Mouse (Mus musculus) embryonic facial prominence, embryonic 10.5 days (tissue): ENCODE results near the gene Coq8a. TPM values are rescaled to one million over a fixed set of nuclear protein-coding genes. Genes with fewer than 3 reads are reported as not detected.

ENCODE experiments used
- DNase-seq: peaks from one replicate; pipeline ENCODE4 v3.0.0-alpha.2; 2017; ENCODE audit warnings: low spot score
- H3K27ac ChIP-seq: fragments of 300-500 bp; sonication (generic); replicated peaks from 2 replicates; pipeline ENCODE4 v1.5.1; 2016; ENCODE audit warnings: mild to moderate bottlenecking
- H3K27me3 ChIP-seq: fragments of 300-500 bp; sonication (generic); replicated peaks from 2 replicates; pipeline ENCODE4 v1.6.1; 2016; ENCODE audit warnings: low read depth, mild to moderate bottlenecking; ENCODE audit not compliant: poor library complexity, severe bottlenecking
- H3K36me3 ChIP-seq: fragments of 300-500 bp; sonication (generic); replicated peaks from 2 replicates; pipeline ENCODE4 v1.6.1; 2016; ENCODE audit warnings: mild to moderate bottlenecking, moderate library complexity
- H3K4me1 ChIP-seq: fragments of 300-500 bp; sonication (generic); 2 replicates; pipeline ENCODE4 v1.6.1; 2016
- H3K4me3 ChIP-seq: fragments of 300-500 bp; sonication (generic); 2 replicates; pipeline ENCODE4 v1.5.1; 2016; ENCODE audit warnings: mild to moderate bottlenecking, moderate library complexity
- H3K9me3 ChIP-seq: fragments of 300-500 bp; sonication (generic); 2 replicates; pipeline ENCODE4 v1.6.1; 2016; ENCODE audit warnings: mild to moderate bottlenecking
- WGBS: fragments of 180-500 bp; shearing (Covaris S2); methylation state at CpG from one replicate; pipeline ENCODE4 v1.1.7; 2016; 5-methylcytosine and 5-hydroxymethylcytosine counted together
- polyA plus RNA-seq: library from polyadenylated mRNA; unstranded; fragments of >200 nt; fragmentation: Nextera tagmentation; extraction: Ambion mirVana; gene quantifications from 2 replicates; pipeline ENCODE4 v1.2.1, GENCODE M21; 2016

The Coq8a gene
- polyA plus RNA-seq, 1 experiment from 2014 or later, result 1.7 TPM

- Histone ChIP-seq H3K9me3 (no peaks in the 10 kb centered on the region), H3K4me1 (no peaks in the 10 kb centered on the region; the same call in 1 of the 2 replicates), H3K36me3 (no peaks in the 10 kb centered on the region), H3K27ac (no peak overlapping the region), H3K27me3 (no peaks in the 10 kb centered on the region), H3K4me3 (no peak overlapping the region)
- WGBS, result 73% methylated on average over 3 of the region's 3 CpGs
- DNase-seq, result no peak
Measured at GRCm38 (mm10) chr1:180182731-180183130, 16.7 kb downstream of the Coq8a start.

- Histone ChIP-seq H3K4me3 (no peak overlapping the region), H3K27ac (no peak overlapping the region), H3K27me3 (no peaks in the 10 kb centered on the region), H3K9me3 (no peaks in the 10 kb centered on the region), H3K4me1 (no peaks in the 10 kb centered on the region; the same call in 1 of the 2 replicates), H3K36me3 (no peaks in the 10 kb centered on the region)
- DNase-seq, result no peak
- 84% methylated on average over 9 of the region's 9 CpGs for WGBS
Measured at GRCm38 (mm10) chr1:180181966-180182319, 17.5 kb downstream of the Coq8a start.

GRCm38 (mm10) chr1:180181304-180181965 lies 18.0 kb downstream of the Coq8a start:
- H3K27me3 ChIP-seq, result no peaks in the 10 kb centered on the region
- H3K4me1 ChIP-seq, result no peaks in the 10 kb centered on the region; the same call in 1 of the 2 replicates
- DNase-seq, result no peak
- 91% methylated on average over 7 of the region's 7 CpGs for WGBS
- no peak overlapping the region for H3K4me3 ChIP-seq
- H3K36me3 ChIP-seq, result no peaks in the 10 kb centered on the region
- no peak overlapping the region for H3K27ac ChIP-seq
- H3K9me3 ChIP-seq, result no peaks in the 10 kb centered on the region

- Histone ChIP-seq H3K27ac (no peak overlapping the region), H3K9me3 (no peaks in the 10 kb centered on the region), H3K4me3 (no peak overlapping the region), H3K27me3 (no peaks in the 10 kb centered on the region), H3K36me3 (no peaks in the 10 kb centered on the region), H3K4me1 (no peaks in the 10 kb centered on the region; the same call in 1 of the 2 replicates)
- no peak for DNase-seq
- WGBS, result 76% methylated on average over 2 of the region's 2 CpGs
Measured at GRCm38 (mm10) chr1:180179840-180180239, 19.6 kb downstream of the Coq8a start.

- Histone ChIP-seq H3K27ac (no peak overlapping the region), H3K4me3 (no peak overlapping the region), H3K4me1 (no peaks in the 10 kb centered on the region; the same call in 1 of the 2 replicates), H3K36me3 (no peaks in the 10 kb centered on the region), H3K27me3 (no peaks in the 10 kb centered on the region), H3K9me3 (no peaks in the 10 kb centered on the region)
- 92% methylated on average over 4 of the region's 4 CpGs for WGBS
- no peak for DNase-seq
Measured at GRCm38 (mm10) chr1:180179100-180179499, 20.3 kb downstream of the Coq8a start.

GRCm38 (mm10) chr1:180178340-180178739 lies 21.1 kb downstream of the Coq8a start:
- 91% methylated on average over 9 of the region's 9 CpGs for WGBS
- Histone ChIP-seq H3K4me3 (no peak overlapping the region), H3K27me3 (no peaks in the 10 kb centered on the region), H3K36me3 (no peaks in the 10 kb centered on the region), H3K9me3 (no peaks in the 10 kb centered on the region), H3K4me1 (no peaks in the 10 kb centered on the region; the same call in 1 of the 2 replicates), H3K27ac (no peak overlapping the region)
- DNase-seq, result no peak

- Histone ChIP-seq H3K27me3 (no peaks in the 10 kb centered on the region), H3K4me3 (no peak overlapping the region), H3K9me3 (no peaks in the 10 kb centered on the region), H3K4me1 (no peaks in the 10 kb centered on the region), H3K36me3 (no peaks in the 10 kb centered on the region), H3K27ac (no peak overlapping the region)
- 12% methylated on average over 1 of the region's 1 CpGs for WGBS
- DNase-seq, result no peak
Measured at GRCm38 (mm10) chr1:180176784-180177183, 22.6 kb downstream of the Coq8a start.

- 67% methylated on average over 8 of the region's 8 CpGs for WGBS
- no peaks in the 10 kb centered on the region for H3K4me1 ChIP-seq
- H3K27ac ChIP-seq, result no peak overlapping the region
- H3K36me3 ChIP-seq, result no peaks in the 10 kb centered on the region
- H3K9me3 ChIP-seq, result no peaks in the 10 kb centered on the region
- no peak overlapping the region for H3K4me3 ChIP-seq
- no peak for DNase-seq
- H3K27me3 ChIP-seq, result no peaks in the 10 kb centered on the region
Measured at GRCm38 (mm10) chr1:180175635-180176034, 23.8 kb downstream of the Coq8a start.

- H3K4me1 ChIP-seq, result no peaks in the 10 kb centered on the region
- DNase-seq, result peak; percentile 22
- WGBS, result 37% methylated on average over 3 of the region's 3 CpGs
- no peak overlapping the region for H3K4me3 ChIP-seq
- H3K27me3 ChIP-seq, result no peaks in the 10 kb centered on the region
- no peaks in the 10 kb centered on the region for H3K36me3 ChIP-seq
- no peak overlapping the region for H3K27ac ChIP-seq
- no peaks in the 10 kb centered on the region for H3K9me3 ChIP-seq
Measured at GRCm38 (mm10) chr1:180175167-180175566, 24.2 kb downstream of the Coq8a start.

- Histone ChIP-seq H3K27ac (no peak overlapping the region), H3K36me3 (no peaks in the 10 kb centered on the region), H3K4me3 (no peak overlapping the region), H3K27me3 (no peaks in the 10 kb centered on the region), H3K9me3 (no peaks in the 10 kb centered on the region), H3K4me1 (no peaks in the 10 kb centered on the region)
- 65% methylated on average over 6 of the region's 6 CpGs for WGBS
- DNase-seq, result no peak
Measured at GRCm38 (mm10) chr1:180174718-180175117, 24.7 kb downstream of the Coq8a start.

- 79% methylated on average over 5 of the region's 5 CpGs for WGBS
- no peaks in the 10 kb centered on the region for H3K36me3 ChIP-seq
Measured at GRCm38 (mm10) chr1:180173017-180173416, 26.4 kb downstream of the Coq8a start.

GRCm38 (mm10) chr1:180172600-180172999 lies 26.8 kb downstream of the Coq8a start:
- no peak overlapping the region for H3K27ac ChIP-seq
- 90% methylated on average over 4 of the region's 4 CpGs for WGBS
- no peak for DNase-seq
- no peaks in the 10 kb centered on the region for H3K4me1 ChIP-seq
- no peaks in the 10 kb centered on the region for H3K27me3 ChIP-seq
- H3K4me3 ChIP-seq, result no peak overlapping the region
- no peaks in the 10 kb centered on the region for H3K36me3 ChIP-seq
- no peaks in the 10 kb centered on the region for H3K9me3 ChIP-seq

More at GRCm38 (mm10) chr1:180173017-180173416, 26.4 kb downstream of the Coq8a start:
- H3K27me3 ChIP-seq, result no peaks in the 10 kb centered on the region
- H3K4me1 ChIP-seq, result no peaks in the 10 kb centered on the region
- no peaks in the 10 kb centered on the region for H3K9me3 ChIP-seq
- DNase-seq, result no peak
- no peak overlapping the region for H3K27ac ChIP-seq
- H3K4me3 ChIP-seq, result no peak overlapping the region

- DNase-seq, result no peak
Measured at GRCm38 (mm10) chr1:180171883-180172282, 27.5 kb downstream of the Coq8a start.

More at GRCm38 (mm10) chr1:180171883-180172282, 27.5 kb downstream of the Coq8a start:
- H3K9me3 ChIP-seq, result no peaks in the 10 kb centered on the region
- no peak overlapping the region for H3K4me3 ChIP-seq
- H3K4me1 ChIP-seq, result no peaks in the 10 kb centered on the region
- WGBS, result 81% methylated on average over 2 of the region's 2 CpGs
- H3K36me3 ChIP-seq, result no peaks in the 10 kb centered on the region
- H3K27me3 ChIP-seq, result no peaks in the 10 kb centered on the region
- no peak overlapping the region for H3K27ac ChIP-seq
